Mouse (Mus musculus) ovary, adult 2 months (tissue): ENCODE results near the gene Isyna1. TPM values are rescaled to one million over a fixed set of nuclear protein-coding genes. Genes with fewer than 3 reads are reported as not detected.

Experiments used
- polyA plus RNA-seq: library from polyadenylated mRNA; depleted of rRNA; stranded (reverse); fragments of >200 nt; gene quantifications from 2 replicates; pipeline ENCODE4 v1.2.3, GENCODE M21; 2012; rRNA removed

Isyna1 gene
- polyA plus RNA-seq: 867 and 914 TPM in 2 replicates

GRCm38 (mm10) chr8:70593961-70594609, at the start of gene Isyna1:
Gene Isyna1, plus strand, starts transcription at chr8:70594373.

GRCm38 (mm10) chr8:70608749-70609367, 14.7 kb downstream of the Isyna1 start, which contains the start of gene Ssbp4:
Gene Ssbp4, minus strand, starts transcription at chr8:70608872.

GRCm38 (mm10) chr8:70615894-70616293, 21.7 kb downstream of the Isyna1 start, which contains the start of gene Lrrc25:
Gene Lrrc25, plus strand, starts transcription at chr8:70616155.

GRCm38 (mm10) chr8:70632346-70632892, 38.2 kb downstream of the Isyna1 start, which contains the start of gene Gdf15:
Gene Gdf15, minus strand, starts transcription at chr8:70632456.

Other genes starting within 250 kb of the Isyna1 start
- 47.4 and 47.9 TPM in 2 replicates for gene Upf1, start 241.1 kb upstream of the Isyna1 start, polyA plus RNA-seq
- 2.6 and 8.5 TPM in 2 replicates for gene Comp, start 220.8 kb upstream of the Isyna1 start, polyA plus RNA-seq
- 69.5 and 70.0 TPM in 2 replicates for gene Crtc1, start 154.8 kb upstream of the Isyna1 start, polyA plus RNA-seq
- gene Klhl26, start 117.4 kb upstream of the Isyna1 start, polyA plus RNA-seq: 132 and 154 TPM in 2 replicates
- gene Tmem59l, start 107.0 kb upstream of the Isyna1 start, polyA plus RNA-seq: 2.3 and 4.0 TPM in 2 replicates
- 11.6 and 22.8 TPM in 2 replicates for gene Crlf1, start 101.2 kb upstream of the Isyna1 start, polyA plus RNA-seq
- 333 and 372 TPM in 2 replicates for gene Rex1bd, start 87.6 kb upstream of the Isyna1 start, polyA plus RNA-seq
- gene Uba52, start 83.6 kb upstream of the Isyna1 start, polyA plus RNA-seq: 989 and 1,155 TPM in 2 replicates
- gene Fkbp8, start 66.6 kb upstream of the Isyna1 start, polyA plus RNA-seq: 685 and 705 TPM in 2 replicates
- gene Kxd1, start 66.4 kb upstream of the Isyna1 start, polyA plus RNA-seq: 70.3 and 97.9 TPM in 2 replicates
- 33.7 and 35.4 TPM in 2 replicates for gene Ell, start 54.9 kb upstream of the Isyna1 start, polyA plus RNA-seq
- 426 and 602 TPM in 2 replicates for gene Ssbp4, start 14.5 kb downstream of the Isyna1 start, polyA plus RNA-seq
- 11.0 and 12.7 TPM in 2 replicates for gene Lrrc25, start 21.8 kb downstream of the Isyna1 start, polyA plus RNA-seq
- 11.8 and 16.3 TPM in 2 replicates for gene Gdf15, start 38.1 kb downstream of the Isyna1 start, polyA plus RNA-seq
- gene Pgpep1, start 66.0 kb downstream of the Isyna1 start, polyA plus RNA-seq: 100 and 112 TPM in 2 replicates
- 179 and 190 TPM in 2 replicates for gene Lsm4, start 78.9 kb downstream of the Isyna1 start, polyA plus RNA-seq
- 689 and 1,003 TPM in 2 replicates for gene Jund, start 104.6 kb downstream of the Isyna1 start, polyA plus RNA-seq
- gene Iqcn, start 109.1 kb downstream of the Isyna1 start, polyA plus RNA-seq: 0.03 TPM in 2 replicates
- gene Gm3336, start 124.2 kb downstream of the Isyna1 start, polyA plus RNA-seq: 0.60 and 0.89 TPM in 2 replicates
- gene Pde4c, start 129.3 kb downstream of the Isyna1 start, polyA plus RNA-seq: 3.5 and 6.5 TPM in 2 replicates
- 50.0 and 67.9 TPM in 2 replicates for gene Rab3a, start 160.3 kb downstream of the Isyna1 start, polyA plus RNA-seq
- 210 and 274 TPM in 2 replicates for gene Mpv17l2, start 166.6 kb downstream of the Isyna1 start, polyA plus RNA-seq
- 322 and 352 TPM in 2 replicates for gene Pik3r2, start 182.3 kb downstream of the Isyna1 start, polyA plus RNA-seq
- 111 and 132 TPM in 2 replicates for gene Mast3, start 210.7 kb downstream of the Isyna1 start, polyA plus RNA-seq
- gene Il12rb1, start 214.1 kb downstream of the Isyna1 start, polyA plus RNA-seq: 1.1 and 1.5 TPM in 2 replicates
- 97.4 and 114 TPM in 2 replicates for gene Arrdc2, start 245.3 kb downstream of the Isyna1 start, polyA plus RNA-seq